Mouse (Mus musculus) T-helper 2 cell (primary cell): Measurements from ENCODE around the gene Sox21.

Source experiments
- in situ Hi-C: fragments of 300-600 bp; cut with MboI, MseI; formaldehyde crosslinking; loops from one replicate; pipeline ENCODE4 v1.15.1; 2025; ENCODE audit warnings: high pct_unique_total_duplicates

Sox21 gene

DNA sequence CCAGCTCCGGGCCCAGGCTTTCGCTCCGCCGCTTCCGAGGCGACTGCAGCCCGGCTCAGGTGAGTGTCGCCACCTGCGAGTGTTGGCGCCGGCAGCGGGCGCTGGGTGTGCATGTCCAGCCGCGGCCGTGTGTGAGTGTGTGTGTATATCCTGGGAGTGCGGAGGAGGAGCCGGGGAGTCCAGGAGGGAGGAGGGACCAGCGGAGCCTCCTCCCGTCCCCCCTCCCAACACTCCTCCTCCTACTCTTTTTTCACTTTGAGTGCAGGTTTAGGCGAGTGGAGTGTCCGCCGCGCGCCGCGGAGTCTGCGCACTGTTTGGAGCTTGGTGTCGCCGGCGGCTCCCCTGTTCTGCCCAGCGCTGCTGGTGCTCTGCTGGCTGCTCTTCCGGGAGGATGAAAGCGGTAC, at the start of gene Sox21:
TSS of gene Sox21 (minus strand) at position 145 of the 404 bp plus-strand sequence.
- in situ Hi-C loops, result no loop called here

DNA sequence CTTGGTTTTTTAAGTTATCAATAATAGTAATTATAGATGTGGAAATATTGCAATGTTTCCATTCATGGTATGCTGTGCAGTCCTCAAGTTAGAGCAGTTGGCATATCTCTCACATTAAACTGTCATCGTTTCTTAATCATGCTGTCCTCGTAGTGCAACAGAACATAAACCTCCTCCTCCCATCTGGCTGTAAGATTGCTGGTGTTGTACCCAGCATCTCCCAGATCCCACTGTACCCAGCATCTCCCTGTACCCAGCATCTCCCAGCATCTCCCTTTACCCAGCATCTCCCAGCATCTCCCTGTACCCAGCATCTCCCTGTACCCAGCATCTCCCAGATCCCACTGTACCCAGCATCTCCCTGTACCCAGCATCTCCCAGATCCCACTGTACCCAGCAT, 49.3 kb upstream of the Sox21 start:
- in situ Hi-C loops, result no loop called here

DNA sequence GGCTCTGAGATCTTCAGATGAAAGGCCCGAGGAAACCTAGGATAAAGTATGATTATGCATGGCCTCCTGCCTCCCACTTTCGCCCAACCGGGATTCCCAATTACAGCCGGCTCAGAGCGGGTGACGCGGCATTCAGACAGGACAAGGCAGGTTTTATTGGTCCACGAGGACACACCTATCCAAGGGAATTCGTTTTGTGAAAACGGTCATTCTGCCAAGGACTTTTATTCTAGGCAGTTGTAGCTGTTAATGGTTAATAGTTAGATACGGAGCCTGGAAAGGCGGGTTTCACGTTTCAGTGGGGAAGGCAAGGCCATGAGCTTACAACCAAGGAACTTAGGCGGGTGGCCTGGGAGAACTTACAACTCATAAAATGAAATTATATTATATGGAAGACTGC, 46.1 kb upstream of the Sox21 start:
- in situ Hi-C loops, result no loop called here

DNA sequence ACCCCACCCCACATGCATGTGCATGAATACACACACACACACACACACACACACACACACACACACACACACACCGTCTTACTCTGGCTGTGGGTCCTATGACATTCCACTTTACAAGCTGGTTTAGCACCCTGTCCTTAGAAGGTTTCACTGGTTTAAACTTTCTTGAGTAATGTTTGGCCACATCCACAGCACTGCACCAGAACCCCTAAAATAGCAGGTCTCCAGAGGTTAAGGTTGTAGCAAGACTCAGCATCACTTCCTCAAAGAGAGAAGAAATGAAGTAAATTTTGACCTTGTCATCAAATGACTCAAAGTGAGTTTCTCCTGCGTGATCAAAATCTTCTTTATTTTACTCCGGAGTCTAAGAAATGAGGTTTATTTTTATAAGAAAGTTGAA, 45.4 kb upstream of the Sox21 start:
- in situ Hi-C loops, result no loop called here

DNA sequence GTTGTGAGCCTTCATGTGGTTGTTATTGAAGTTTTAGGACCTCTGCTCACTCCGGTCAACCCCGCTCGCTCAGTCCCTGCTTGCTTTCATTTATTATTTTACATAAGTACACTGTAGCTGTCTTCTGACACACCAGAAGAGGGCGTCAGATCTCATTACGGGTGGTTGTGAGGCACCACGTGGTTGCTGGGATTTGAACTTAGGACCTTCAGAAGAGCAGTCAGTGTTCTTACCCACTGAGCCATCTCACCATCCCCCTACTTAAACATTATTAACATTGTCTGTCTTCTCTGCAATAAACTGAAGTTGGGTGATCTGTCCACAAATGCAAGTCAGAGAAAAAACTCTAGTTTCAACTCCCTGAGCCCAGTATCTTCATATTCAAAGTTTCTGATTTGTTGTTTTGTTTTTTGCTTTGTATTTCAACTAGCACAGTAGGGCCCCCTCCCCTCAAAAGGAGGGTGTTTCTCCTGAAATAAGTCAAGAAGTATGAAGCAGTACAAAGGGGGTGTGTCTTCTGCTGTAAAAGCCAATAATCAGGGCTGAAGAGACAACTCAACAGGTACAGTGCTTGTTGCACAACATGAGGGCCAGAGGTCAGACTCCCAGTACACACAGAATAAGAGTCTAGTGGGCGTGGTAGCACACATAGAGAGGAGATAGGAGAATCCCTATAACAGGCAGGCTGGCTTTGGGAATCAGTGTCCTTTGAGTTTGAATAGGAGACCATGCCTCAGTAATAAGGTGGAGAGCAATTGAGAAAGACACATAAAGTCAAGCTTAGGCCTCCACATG, 41.1 kb upstream of the Sox21 start:
- in situ Hi-C loops, result no loop called here

DNA sequence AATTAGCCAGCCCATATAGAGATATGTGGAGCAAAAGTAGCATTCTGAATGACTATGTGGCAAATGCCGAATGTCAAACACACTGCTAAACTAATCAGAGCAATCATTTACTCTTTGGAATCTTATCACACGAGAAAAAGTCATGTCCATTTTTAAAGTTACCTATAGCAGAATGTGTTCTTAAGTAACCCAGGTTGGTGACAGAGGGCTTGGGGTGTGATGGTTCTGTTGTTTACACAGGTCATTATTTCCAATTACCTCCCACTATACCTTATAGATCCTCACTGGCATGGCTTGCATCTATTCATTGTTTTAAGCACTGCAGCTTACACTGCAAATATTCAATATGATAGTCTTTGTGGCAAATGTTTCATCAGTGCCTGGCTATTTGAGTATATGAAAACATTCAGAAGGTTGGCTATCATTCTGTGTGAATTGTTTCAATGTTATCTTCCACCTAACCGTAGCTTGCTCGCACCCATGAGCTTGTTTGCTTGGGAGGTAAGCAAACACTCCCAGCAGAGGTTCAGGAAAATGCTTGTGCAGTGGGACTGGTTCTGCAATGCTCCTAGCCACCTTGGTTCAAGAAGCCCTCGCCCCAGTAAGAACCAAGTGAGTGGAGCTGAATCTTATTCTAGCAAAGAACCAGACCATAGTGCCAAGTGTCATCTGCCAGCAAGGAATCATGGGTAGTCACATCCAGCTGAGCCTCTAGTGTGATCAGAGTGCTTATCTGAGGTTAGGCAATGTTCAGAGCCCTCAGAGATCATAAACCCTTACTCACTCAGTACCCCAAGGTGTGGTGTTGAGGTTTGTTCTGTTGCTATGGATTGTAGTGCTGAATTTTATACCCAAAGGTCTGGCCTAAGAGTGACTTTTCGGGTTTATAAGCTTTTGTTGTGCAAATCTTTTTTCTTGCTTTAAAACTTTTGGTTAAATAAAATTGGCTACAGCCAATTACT, 36.0 kb upstream of the Sox21 start:
- in situ Hi-C loops, result loop anchor here (25.0 kb wide), 1 partner anchor 1036 kb away; no protein-coding TSS in a partner anchor

DNA sequence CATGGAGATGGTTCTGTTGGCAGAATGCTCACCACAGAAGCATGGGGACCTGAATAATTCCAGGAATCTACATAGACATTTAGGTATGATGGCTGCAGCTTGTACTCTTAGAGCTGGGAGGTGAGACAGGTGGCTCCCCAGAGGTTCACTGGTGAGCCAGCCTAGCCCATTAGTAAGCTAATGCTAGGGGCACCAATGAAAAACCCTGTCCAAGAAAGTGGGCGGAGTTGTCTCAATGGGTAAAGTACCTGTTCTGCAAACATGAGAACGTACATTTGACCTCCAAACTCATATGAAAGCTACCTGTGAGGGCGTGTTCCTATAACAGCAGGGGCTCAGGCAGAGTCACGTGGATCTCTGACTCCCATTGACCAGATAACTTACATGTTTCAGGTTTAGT, 32.0 kb upstream of the Sox21 start:
- in situ Hi-C loops, result loop anchor here (25.0 kb wide), 1 partner anchor 1032 kb away; no protein-coding TSS in a partner anchor

DNA sequence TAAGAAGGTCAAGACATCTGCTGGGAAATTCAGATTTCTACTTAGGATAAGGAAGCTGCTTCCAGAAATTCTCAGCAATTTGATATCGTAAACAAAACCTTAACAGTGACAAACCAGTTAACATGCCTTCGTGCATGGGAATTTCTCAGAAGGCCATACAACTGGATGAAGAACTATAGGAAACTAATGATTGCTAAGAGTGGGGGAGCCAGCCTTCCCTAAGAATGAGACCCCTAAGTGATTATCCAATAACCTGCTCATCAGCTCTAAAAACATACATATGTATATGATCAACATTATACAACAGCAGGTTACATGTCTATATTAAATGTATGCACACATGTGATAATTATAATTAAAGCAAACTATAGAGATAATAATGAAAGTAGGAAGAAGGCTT, 29.8 kb upstream of the Sox21 start, which contains the start of gene Gm9376:
TSS of gene Gm9376 (plus strand) at position 301 of the 400 bp plus-strand sequence.
- in situ Hi-C loops, result loop anchor here (25.0 kb wide), 1 partner anchor 1029 kb away; no protein-coding TSS in a partner anchor

DNA sequence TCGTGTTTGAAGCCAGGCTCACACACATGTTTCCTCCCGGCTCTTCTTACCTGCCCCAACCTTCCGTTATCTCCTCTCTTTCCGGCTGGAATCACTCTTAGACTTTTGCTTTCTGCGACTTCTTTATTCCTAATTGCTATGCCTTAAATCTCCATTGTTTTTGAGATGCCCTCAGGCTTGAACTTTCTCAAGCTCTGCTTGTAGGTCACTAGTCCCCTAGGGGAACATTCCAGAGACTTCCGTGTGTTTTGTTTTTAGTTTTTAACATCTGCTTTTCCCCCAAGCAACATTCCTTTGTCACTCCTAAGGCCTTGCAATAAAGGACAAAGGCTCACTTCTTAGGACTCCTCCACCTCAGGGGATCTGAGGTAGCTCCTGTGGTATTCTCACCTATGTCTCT, 16.6 kb upstream of the Sox21 start:
- in situ Hi-C loops, result loop anchor here (25.0 kb wide), 1 partner anchor 1016 kb away; no protein-coding TSS in a partner anchor

DNA sequence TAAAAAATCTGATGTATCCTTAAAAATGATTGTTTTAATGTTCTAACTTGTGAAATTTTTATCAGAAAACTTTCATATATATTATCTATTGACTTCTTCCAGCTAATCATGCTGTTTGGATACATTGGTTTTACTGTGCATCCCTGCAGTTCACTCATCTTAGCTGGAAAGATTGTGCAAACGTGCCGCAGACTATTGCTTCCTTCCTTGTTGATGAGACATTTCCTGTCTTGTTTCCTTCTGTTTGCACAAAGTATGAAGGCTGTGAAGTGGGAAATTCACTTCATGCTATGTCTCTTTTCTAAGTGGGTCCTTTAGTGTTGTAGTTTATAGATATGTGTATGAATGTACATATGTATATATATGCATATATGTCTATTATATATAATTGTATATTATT, 4.6 kb upstream of the Sox21 start:
- in situ Hi-C loops, result no loop called here

DNA sequence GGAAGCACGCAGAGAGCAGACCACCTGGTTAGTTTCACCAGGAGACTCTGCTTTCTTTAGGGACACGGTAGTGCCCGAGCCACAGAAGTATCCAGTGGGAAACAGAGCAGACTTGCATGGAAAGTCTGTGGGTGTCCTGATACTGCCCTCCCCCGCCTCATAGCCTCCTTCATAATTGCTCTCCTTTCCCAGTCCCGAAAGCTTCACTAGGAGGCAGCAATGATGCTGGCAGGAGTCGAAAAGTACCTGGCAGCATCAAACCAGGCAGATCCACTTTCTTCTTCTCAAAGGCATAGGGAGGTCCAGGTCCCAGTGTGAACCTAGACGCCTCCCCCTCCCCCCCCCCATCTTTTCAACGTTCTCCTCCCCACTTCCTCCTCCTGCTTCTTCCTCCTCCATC, 2.5 kb upstream of the Sox21 start:
- in situ Hi-C loops, result no loop called here

DNA sequence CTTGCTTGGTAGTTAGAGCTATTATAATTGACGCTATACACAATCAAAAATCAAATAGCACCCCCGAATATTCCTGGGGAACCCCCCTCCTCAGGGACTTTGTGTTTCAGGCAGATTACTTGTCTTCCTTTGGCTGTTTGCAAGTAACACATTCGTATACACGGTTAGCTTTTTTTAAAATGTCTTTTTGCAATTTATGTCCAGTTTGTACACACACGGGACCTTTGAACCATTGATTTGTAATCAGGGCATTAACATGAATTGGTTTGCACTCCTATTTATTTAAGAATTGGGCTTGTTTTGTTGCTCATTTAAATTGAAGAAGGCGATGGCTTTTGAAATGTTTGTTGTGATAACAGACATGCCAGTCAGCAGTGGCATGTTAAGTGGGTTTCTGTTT, 956 bp upstream of the Sox21 start:
- in situ Hi-C loops, result no loop called here

DNA sequence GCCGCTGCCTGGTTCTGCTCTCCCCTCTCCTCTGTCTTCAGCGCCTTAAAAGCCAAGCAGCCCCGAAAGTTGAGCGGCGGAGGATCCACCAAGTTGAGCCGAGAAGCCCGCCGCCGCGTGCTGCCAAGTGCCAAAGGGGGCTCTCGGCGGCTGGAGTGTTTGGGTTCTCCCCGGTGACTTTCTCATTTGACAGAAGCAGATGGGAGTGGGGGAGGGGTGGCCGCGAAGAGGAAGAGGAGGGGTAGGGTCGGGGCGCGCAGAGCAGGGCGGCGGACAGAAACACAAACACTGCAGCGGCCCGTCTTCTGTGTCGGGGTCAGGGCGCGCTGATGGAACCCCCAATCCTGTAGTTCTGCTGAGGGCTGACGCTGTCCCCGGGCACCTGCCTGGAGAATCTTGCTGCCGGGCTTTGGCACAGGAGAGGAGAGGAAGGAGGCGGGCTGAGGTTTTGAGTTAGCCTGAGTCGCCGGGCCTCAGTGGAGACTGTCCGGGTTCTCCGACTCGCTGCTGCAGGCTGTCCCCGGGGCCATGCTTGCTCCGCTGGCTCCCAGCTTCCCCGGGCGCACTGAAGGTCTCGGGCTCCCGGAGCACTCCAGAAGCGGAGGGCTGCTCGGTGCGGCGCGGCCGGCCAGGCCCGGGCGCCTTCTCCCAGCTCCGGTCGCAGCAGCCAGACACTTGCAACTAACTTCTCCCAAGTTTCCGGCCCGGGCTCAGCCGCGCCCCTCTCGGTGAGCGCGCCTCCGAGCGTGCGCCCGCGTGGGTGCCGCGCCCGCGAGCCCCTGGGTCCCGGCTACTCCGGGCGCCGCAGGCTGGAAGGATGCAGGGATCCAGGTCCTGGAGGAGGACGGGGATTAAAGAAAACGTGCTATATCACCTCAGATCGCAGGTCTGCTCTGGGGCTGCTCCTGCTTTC, 601 bp downstream of the Sox21 start:
- in situ Hi-C loops, result no loop called here

DNA sequence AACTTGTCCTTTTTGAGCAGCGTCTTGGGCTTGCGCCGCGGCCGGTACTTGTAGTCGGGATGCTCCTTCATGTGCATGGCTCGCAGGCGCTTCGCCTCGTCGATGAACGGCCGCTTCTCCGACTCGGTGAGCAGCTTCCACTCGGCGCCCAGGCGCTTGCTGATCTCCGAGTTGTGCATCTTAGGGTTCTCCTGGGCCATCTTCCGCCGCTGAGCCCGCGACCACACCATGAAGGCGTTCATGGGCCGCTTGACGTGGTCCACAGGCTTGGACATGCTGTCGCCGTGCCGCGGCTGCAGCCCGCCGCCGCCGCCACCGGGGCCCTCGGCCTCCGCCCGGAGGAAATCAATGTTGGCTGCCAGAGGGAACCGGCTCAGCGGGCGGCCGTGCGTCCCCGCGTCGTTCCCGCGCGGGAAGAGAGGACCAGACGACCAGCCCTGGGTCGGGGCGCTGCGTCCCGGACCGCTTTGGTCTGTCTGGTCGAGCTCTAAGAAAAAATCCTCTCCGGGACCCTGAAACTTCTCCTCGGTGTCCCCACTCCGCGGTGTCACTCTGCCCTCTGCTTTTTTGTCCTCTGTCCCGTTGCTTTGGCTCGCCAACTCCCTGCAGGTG, 1.4 kb downstream of the Sox21 start:
- in situ Hi-C loops, result no loop called here

DNA sequence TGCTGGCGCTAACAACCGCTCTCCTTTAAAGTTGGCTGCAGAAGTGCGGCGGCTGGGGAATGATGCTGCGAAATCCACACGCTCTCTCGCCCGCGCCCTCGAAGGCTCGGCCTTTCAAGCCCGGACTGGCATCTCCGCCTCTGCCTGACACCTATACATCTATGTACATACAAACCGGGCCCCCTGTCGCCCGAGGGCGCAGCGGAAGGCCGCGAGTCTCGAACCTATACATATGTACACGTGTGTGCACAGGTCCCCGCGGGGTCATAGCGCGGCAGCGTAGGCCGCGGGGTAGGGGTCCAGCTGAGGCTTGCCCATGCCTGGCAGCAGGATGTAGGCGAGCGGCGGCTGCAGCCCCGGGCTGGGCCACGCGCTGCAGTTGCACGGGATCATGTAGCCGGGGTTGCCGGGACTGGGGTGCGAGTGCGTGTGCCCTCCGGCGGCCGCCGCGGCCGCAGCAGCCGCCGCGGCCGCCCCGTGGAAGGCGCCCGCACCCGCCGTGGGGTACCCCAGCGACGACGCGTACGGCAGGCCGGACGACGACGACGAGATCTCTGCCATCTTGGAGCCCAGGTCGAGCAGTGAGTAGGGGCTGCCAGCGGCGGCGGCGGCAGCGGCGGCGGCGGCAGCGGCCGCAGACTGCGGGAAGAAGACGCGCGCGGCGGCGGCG, 2.2 kb downstream of the Sox21 start:
- in situ Hi-C loops, result no loop called here

DNA sequence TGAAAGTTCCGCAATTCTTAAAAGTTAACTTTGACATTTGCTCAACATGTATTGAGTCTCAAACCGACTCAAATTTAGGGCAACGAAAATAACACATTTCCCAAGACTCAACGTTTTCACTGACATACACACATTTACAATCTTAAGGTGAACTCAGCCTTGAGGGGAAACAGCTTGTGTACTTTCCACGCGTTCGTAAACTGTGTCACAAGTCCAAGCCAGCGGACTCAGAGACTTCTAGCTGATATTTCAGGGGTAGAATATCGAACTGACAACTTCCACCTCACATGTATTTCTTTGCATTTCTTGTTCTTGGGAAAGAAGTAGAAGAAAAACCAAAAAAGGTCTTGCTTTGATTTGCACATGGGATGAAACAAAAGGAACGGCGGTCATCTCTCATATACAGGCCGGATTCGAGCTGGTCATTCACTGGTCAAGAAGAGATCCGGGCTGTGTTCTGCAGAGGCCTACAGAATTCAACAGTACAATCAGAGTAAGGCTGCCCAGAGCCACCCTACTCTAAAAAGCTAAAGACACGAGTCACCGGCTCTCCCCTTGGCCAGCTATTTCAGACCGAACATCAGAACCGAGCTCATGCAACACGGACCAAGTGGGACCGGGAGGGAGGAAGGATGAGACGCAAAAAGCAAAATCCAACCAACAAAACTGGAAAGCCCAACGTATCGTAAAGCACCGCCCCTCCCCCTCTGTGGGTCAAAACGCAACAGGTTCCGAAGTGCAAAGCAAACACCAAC, 2.9 kb downstream of the Sox21 start:
- in situ Hi-C loops, result no loop called here

DNA sequence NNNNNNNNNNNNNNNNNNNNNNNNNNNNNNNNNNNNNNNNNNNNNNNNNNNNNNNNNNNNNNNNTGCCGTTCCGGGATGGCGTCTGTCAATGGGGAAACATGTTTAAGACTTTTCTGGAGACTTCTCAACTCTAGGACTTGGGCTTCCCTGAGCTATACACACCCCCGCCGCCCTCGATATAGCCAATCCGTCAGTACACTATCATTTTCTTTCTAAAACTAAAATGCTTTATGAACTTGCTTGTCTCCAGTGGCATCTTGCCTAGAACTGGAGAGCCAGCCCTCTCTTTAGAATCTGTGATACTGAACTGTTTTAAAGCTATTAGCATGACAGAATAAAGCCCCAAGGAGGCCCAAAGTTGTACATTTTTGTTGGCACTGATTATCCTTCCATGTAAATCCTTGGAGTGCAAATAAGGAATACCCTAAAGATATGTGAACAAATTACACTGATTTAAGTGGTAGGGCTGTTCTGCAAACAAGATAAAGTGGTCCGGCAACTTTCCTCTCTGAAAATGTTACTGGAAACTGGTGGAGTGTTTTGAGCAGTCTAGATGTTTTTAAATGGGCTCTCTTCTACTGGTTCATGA, 4.4 kb downstream of the Sox21 start:
- in situ Hi-C loops, result no loop called here

DNA sequence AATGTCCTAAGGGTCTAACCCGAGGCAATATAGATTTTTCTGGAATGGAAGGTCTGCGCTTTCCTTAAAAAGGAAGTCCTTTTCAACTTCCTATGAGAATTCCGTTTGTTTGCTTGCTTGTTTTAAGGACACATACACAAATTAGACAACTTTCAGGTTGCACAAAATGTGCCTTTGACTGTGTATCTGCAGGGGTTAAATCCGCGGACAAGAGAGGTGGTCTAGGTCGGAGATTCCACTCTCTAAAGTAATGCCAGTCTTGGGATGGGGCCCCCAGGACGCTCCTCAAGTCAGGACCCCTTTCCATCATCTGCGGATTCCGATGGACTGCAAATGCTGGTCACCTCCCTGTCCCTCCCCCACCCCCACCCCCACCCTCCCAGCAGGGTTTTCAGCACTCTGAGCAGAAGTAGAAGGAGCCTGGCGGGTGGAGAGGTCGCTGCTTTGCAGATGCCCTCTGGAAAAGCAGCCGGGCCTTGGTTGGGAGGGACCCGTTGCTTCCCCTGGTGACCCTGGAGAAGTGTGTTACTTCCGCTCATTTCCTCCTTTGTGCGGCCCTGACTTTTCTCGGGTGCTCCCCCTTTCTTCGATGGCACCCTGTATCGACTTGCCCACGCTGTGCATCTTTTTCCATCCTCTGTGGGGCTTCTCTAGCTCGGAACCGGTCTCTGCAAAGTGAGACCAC, 10.2 kb downstream of the Sox21 start:
- in situ Hi-C loops, result no loop called here

DNA sequence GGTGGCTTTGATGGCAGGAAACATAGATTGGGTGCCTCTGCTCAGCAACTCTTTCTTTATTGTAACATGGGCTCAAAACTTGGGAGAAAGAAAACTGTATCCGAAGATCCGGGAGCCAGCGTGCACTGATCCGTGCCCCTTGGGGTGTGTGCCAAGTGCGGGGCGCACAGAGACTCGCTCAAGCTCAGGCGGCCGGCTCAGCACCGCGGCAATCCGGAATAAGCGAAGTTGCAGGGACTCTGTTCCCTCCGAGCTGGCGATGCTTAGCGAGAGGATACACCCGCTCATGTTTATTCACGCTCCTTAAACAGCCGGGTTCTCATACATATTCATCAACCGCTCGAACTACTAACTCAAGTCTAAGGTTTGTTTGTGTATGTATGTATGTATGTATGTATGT, 10.9 kb downstream of the Sox21 start:
- in situ Hi-C loops, result no loop called here
